Mouse (Mus musculus): ENCODE results near the gene Rmi2. TPM values are rescaled to one million over a fixed set of nuclear protein-coding genes. Genes with fewer than 3 reads are reported as not detected.

The Rmi2 gene
- total and polyA plus RNA-seq, 2 experiments from 2014 or later: 0.35 to 0.76 TPM

DNA sequence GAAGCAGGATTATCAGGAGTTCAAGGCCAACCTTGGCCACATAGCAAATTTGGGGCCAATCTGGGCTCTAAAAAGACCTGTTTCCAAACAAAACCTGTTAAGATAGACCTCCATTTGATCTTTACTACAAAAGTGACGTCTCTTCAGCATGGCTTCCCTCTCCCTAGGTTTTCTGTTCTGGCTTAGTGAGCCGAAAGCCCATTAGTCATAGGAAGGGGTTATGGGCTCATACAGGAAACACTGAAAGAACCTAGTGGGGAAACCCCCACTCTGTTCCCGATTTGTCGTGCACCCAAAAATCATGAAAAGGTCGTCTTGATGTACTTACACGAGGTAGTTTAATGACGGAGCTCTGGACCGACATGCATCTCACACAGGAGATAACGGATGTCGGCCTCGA is 102.6 kb downstream of the Rmi2 start:
- no peak for DNase-seq
- WGBS: 82% methylated on average over 11 of the region's 11 CpGs
- Histone ChIP-seq H3K9me3 (ENCODE audit: low read length) (no peaks in the 10 kb centered on the region), H3K27me3 (ENCODE audit: insufficient read depth, low read length) (no peaks in the 10 kb centered on the region), H3K4me2 (ENCODE audit: low read depth) (no peak overlapping the region), H3K9ac (no peak overlapping the region), H3K36me3 (ENCODE audit: insufficient read depth) (no peaks in the 10 kb centered on the region), H3K4me3 (ENCODE audit: low read depth, low read length) (no peak overlapping the region), H3K4me1 (ENCODE audit: insufficient read depth) (no peaks in the 10 kb centered on the region), H3K27ac (ENCODE audit: low read depth, low read length) (no peak overlapping the region)
- no peak for TF ChIP-seq CTCF (IDR thresholded peaks at IDR 0.05; ENCODE audit: low read depth)
- ATAC-seq: no peak

DNA sequence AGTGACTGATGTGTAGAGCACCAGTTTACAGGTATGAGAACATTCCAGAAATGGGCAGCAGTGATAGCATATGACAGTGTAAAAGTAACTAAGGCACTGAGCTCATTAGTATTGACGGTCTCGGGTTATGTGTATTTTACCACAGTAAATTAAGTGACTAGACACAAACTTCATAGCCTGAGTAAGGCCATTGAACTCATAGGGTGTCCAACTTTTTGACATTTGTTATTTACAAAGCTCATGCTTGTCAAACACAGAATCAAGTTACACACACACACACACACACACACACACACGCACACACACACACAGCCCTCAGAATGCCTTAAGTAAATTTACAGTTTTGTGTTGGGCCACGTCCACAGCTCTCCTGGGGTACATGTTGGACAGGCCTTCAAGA is 105.1 kb downstream of the Rmi2 start:
- 88% methylated on average over 4 of the region's 4 CpGs for WGBS
- no peak overlapping the region for H3K9ac ChIP-seq
- no peaks in the 10 kb centered on the region for H3K36me3 ChIP-seq (ENCODE audit: insufficient read depth)
- ATAC-seq (no peak), DNase-seq (no peak)
- no peak overlapping the region for H3K27ac ChIP-seq (ENCODE audit: low read depth, low read length)
- no peaks in the 10 kb centered on the region for H3K9me3 ChIP-seq (ENCODE audit: low read length)
- H3K4me1 ChIP-seq (ENCODE audit: insufficient read depth): no peaks in the 10 kb centered on the region
- H3K4me3 ChIP-seq (ENCODE audit: low read depth, low read length): no peak overlapping the region
- no peak for TF ChIP-seq CTCF (IDR thresholded peaks at IDR 0.05; ENCODE audit: low read depth)
- no peaks in the 10 kb centered on the region for H3K27me3 ChIP-seq (ENCODE audit: insufficient read depth, low read length)
- H3K4me2 ChIP-seq (ENCODE audit: low read depth): no peak overlapping the region

DNA sequence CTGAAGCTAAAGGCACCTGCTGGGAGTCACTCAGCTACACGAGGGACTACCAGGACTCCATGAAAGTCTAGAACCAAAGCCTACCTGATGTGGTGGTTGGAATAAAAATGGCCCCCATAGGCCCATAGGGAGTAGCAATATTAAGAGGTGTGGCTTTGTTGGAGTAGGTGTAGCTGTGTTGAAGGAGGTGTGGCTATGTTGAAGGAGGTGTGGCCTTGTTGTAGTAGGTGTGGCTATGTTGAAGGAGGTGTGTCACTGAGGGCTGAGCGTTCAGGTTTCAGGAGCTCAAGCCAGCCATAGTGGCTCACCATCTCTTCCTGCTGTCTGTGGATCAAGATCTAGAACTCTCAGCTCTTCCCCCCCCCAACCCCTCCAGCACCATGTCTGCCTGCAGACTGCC is 105.8 kb downstream of the Rmi2 start:
- Histone ChIP-seq H3K9me3 (ENCODE audit: low read length) (no peaks in the 10 kb centered on the region), H3K9ac (no peak overlapping the region), H3K4me1 (ENCODE audit: insufficient read depth) (no peaks in the 10 kb centered on the region), H3K36me3 (ENCODE audit: insufficient read depth) (no peaks in the 10 kb centered on the region), H3K27ac (ENCODE audit: low read depth, low read length) (no peak overlapping the region), H3K4me2 (ENCODE audit: low read depth) (no peak overlapping the region), H3K27me3 (ENCODE audit: insufficient read depth, low read length) (no peaks in the 10 kb centered on the region), H3K4me3 (ENCODE audit: low read depth, low read length) (no peak overlapping the region)
- no peak for TF ChIP-seq CTCF (IDR thresholded peaks at IDR 0.05; ENCODE audit: low read depth)
- WGBS: 76% methylated on average over 2 of the region's 2 CpGs
- no peak for DNase-seq
- no peak for ATAC-seq

Other genes starting within 250 kb of the Rmi2 start
- gene Socs1, start 49.5 kb upstream of the Rmi2 start, total RNA-seq (2014; rRNA removed): 1.5 and 4.0 TPM in 2 replicates
- 2.6 and 2.7 TPM in 2 replicates for gene Socs1, start 49.5 kb upstream of the Rmi2 start, polyA plus RNA-seq (2015; fragmentation: Nextera tagmentation; extraction: Ambion mirVana)
- not detected in 2 replicates for gene Tnp2, start 46.4 kb upstream of the Rmi2 start, total RNA-seq (2014; rRNA removed)
- not detected in 2 replicates for gene Tnp2, start 46.4 kb upstream of the Rmi2 start, polyA plus RNA-seq (2015; fragmentation: Nextera tagmentation; extraction: Ambion mirVana)
- not detected in 2 replicates for gene Prm3, start 44.1 kb upstream of the Rmi2 start, total RNA-seq (2014; rRNA removed)
- not detected in 2 replicates for gene Prm3, start 44.1 kb upstream of the Rmi2 start, polyA plus RNA-seq (2015; fragmentation: Nextera tagmentation; extraction: Ambion mirVana)
- gene Prm2, start 38.9 kb upstream of the Rmi2 start, total RNA-seq (2014; rRNA removed): not detected in 2 replicates
- not detected in 2 replicates for gene Prm2, start 38.9 kb upstream of the Rmi2 start, polyA plus RNA-seq (2015; fragmentation: Nextera tagmentation; extraction: Ambion mirVana)
- gene Prm1, start 29.2 kb upstream of the Rmi2 start, total RNA-seq (2014; rRNA removed): not detected in 2 replicates
- not detected in 2 replicates for gene Prm1, start 29.2 kb upstream of the Rmi2 start, polyA plus RNA-seq (2015; fragmentation: Nextera tagmentation; extraction: Ambion mirVana)
- gene Gm11172, start 22.1 kb upstream of the Rmi2 start, total RNA-seq (2014; rRNA removed): not detected in 2 replicates
- not detected in 2 replicates for gene Gm11172, start 22.1 kb upstream of the Rmi2 start, polyA plus RNA-seq (2015; fragmentation: Nextera tagmentation; extraction: Ambion mirVana)
- gene Snn, start 225.9 kb downstream of the Rmi2 start, total RNA-seq (2014; rRNA removed): 324 and 367 TPM in 2 replicates
- gene Snn, start 225.9 kb downstream of the Rmi2 start, polyA plus RNA-seq (2015; fragmentation: Nextera tagmentation; extraction: Ambion mirVana): 179 and 198 TPM in 2 replicates
- 11.4 and 16.9 TPM in 2 replicates for gene Litaf, start 231.1 kb downstream of the Rmi2 start, total RNA-seq (2014; rRNA removed)
- gene Litaf, start 231.1 kb downstream of the Rmi2 start, polyA plus RNA-seq (2015; fragmentation: Nextera tagmentation; extraction: Ambion mirVana): 20.7 and 24.0 TPM in 2 replicates

Data from forebrain, postnatal 0 days (tissue).